Mouse (Mus musculus) Patski (cell line): Measurements from ENCODE around the gene Agbl4. TPM values are rescaled to one million over a fixed set of nuclear protein-coding genes. Genes with fewer than 3 reads are reported as not detected.

Experiments
- ATAC-seq: fragments of 100-300 bp; one replicate; pipeline ENCODE4 v1.8.0; 2021
- CTCF ChIA-PET: fragments of 350-600 bp; sonication (Branson Sonifier 250); formaldehyde crosslinking; loops from one replicate; lab custom pipeline; 2022; ENCODE audit warnings: inconsistent platforms; lab: Charles Lee
- POLR2A ChIA-PET: fragments of 350-600 bp; sonication (Branson Sonifier 250); formaldehyde crosslinking; loops from one replicate; lab custom pipeline; 2022; ENCODE audit warnings: antibody characterized with exemption, inconsistent platforms; lab: Charles Lee
- DNase-seq: peaks from one replicate; pipeline ENCODE4 v3.0.0-alpha.2; 2011; ENCODE audit warnings: low read depth, low spot score
- H3K27me3 ChIP-seq: fragments of 371-371 bp; one replicate; pipeline ENCODE4 v1.5.1; 2021
- CTCF ChIP-seq: fragments of 100-300 bp; IDR thresholded peaks from one replicate; pipeline ENCODE4 v1.5.1; 2021
- in situ Hi-C: fragments of 300-500 bp; cut with MboI; formaldehyde crosslinking; loops from 3 replicates; pipeline ENCODE4 v1.11.1; 2018; ENCODE audit warnings: low pct_unique_long_range_greater_than_20kb, mixed read lengths
- polyA plus RNA-seq: library from polyadenylated mRNA; unstranded; gene quantifications from one replicate; pipeline ENCODE4 v1.2.3, GENCODE M21; 2021

The Agbl4 gene
- polyA plus RNA-seq, 1 experiment from 2014 or later, result 0.27 TPM

DNA sequence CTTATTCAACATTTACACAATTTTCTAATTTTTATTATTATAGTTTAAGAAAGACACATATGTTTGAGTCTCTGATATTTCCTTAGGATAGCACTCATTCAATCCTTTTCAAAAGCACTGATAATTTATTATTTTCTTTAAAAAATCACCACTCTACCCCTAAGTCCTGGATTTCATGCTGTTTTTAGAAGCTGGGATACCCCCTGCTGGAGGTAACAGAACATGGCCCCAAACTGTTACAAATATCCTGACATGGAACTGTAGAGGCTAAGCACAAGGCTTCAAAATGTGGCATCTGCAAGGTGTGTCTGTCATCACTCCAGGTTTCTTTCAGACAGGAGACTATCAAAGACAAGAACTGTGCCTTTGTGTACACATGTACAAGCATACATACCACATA is 859.5 kb downstream of the Agbl4 start:
- ChIA-PET CTCF (no interaction called here), POLR2A (no interaction called here)
- no peak for TF ChIP-seq CTCF
- DNase-seq (no peak), ATAC-seq (no peak)
- H3K27me3 ChIP-seq, result no peaks in the 10 kb centered on the region
- in situ Hi-C loops, result no loop called here

DNA sequence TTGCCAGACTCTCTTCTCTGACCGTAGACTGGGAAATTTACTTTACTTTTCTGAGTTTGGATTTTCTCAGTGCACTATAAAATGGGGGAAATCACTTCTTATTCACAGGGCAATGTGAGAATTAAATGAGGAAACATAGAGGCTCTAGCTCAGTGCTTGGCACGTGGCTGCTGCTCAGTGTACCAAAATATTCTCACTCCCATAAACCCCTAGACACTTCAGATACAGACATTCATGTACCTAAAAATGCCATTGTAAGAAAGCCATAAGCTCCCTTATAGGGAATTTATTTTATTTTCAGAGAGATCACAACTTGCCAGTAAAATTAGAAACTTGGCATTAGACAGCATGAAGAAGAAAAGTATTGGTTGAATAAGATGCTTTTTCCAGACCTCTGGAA is 883.5 kb downstream of the Agbl4 start:
- POLR2A ChIA-PET, result no interaction called here
- no peak for TF ChIP-seq CTCF
- no peak for ATAC-seq
- CTCF ChIA-PET, result no interaction called here
- in situ Hi-C loops, result no loop called here
- no peak for DNase-seq
- no peaks in the 10 kb centered on the region for H3K27me3 ChIP-seq

GRCm38 (mm10) chr4:111281836-111282235 is 884.4 kb downstream of the Agbl4 start:
- CTCF ChIA-PET, result no interaction called here
- in situ Hi-C loops, result no loop called here
- DNase-seq (no peak), ATAC-seq (no peak)
- POLR2A ChIA-PET, result no interaction called here
- H3K27me3 ChIP-seq, result no peaks in the 10 kb centered on the region
- TF ChIP-seq CTCF, result no peak

DNA sequence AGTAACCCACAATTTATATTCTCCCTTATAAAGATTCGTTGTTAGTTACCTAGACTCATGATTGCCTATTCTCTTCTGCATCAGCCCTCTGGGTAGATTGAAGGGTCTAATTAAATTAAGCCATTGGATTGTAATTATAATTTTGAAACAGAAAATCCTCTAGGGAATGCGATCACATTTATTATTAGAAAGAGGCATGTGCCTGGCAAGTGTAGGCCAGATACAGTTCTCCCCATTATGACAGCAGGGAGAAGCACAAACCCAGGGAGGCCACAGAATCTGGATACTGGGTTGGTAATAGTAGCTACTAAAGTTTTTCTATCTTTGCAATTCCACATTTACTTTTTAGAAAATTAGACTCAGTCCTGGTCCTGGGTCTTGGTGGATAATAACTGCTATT is 887.2 kb downstream of the Agbl4 start:
- DNase-seq (no peak), ATAC-seq (no peak)
- no peak for TF ChIP-seq CTCF
- H3K27me3 ChIP-seq, result no peaks in the 10 kb centered on the region
- in situ Hi-C loops, result no loop called here
- ChIA-PET CTCF (no interaction called here), POLR2A (no interaction called here)

DNA sequence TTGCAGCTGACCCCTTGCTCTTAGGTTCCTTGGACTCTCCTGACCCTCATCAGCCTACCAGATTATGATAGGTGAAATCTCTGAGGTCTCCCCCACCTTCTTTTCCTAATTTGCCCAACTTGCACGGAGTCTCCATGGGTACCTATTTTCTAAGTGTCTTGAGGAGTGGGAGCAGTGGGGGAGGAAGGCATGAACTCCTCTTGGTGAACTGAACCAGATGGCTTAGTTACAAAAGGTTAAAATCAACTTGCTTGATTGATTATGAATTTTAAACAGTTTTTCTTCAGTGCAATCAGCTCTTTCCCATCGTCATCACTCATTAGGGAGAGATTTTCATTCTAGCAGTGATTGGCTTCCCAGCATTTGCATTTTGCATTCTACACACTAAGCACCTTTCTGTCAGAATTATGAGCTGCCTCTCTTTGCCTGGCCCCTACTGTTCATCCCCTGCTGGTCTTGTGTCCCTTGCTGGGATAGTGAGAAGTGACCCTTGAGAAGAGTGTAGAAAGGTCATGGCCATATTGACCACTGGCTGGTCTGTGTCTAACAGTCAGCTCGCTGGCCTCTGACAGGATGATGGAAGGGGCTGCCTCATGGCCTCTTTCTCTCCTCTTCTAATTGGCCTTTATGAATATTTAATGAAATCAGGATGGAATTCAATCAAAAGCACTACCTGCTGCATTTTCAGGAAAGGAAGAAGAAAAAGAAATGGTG is 897.2 kb downstream of the Agbl4 start:
- POLR2A ChIA-PET, result no interaction called here
- DNase-seq (no peak), ATAC-seq (no peak)
- no peaks in the 10 kb centered on the region for H3K27me3 ChIP-seq
- CTCF ChIA-PET, result no interaction called here
- in situ Hi-C loops, result no loop called here
- TF ChIP-seq CTCF, result no peak

DNA sequence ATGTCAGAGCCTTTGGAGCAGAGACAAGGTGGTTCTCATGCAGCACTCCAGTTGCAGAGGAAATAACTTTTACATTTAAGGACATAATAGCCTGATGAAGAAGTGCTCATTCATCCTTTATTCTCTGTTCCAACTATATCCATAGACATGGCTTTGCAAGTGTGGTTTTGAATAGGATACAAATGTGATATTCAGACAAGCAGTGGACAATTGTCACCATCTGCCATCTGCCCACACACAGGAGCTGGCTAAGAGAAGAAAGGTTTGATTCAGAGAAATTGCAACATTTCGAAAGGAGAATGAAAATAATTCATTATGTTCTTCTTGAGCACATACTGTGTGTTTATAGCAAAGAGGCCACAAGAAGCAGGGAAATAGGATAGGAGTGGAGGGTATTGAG is 909.1 kb downstream of the Agbl4 start:
- no peak for DNase-seq
- no peak for TF ChIP-seq CTCF
- in situ Hi-C loops, result loop anchor here (25.0 kb wide), 1 partner anchor 1269 kb away; no protein-coding TSS in a partner anchor
- no peak for ATAC-seq
- no peaks in the 10 kb centered on the region for H3K27me3 ChIP-seq
- ChIA-PET POLR2A (no interaction called here), CTCF (interaction anchor here (0.7 kb wide), 1 partner anchor 22 kb away, joined by 3 read pairs; no protein-coding TSS in a partner anchor)

GRCm38 (mm10) chr4:111307166-111307565 is 909.7 kb downstream of the Agbl4 start:
- no peak for TF ChIP-seq CTCF
- in situ Hi-C loops, result loop anchor here (25.0 kb wide), 1 partner anchor 1270 kb away; no protein-coding TSS in a partner anchor
- ChIA-PET POLR2A (interaction anchor here (0.6 kb wide), 1 partner anchor 1213 kb away, joined by 3 read pairs; no protein-coding TSS in a partner anchor), CTCF (no interaction called here)
- ATAC-seq, result no peak
- no peaks in the 10 kb centered on the region for H3K27me3 ChIP-seq
- DNase-seq, result no peak

GRCm38 (mm10) chr4:111307633-111308032 is 910.2 kb downstream of the Agbl4 start:
- H3K27me3 ChIP-seq, result no peaks in the 10 kb centered on the region
- CTCF ChIA-PET, result no interaction called here
- no peak for DNase-seq
- in situ Hi-C loops, result loop anchor here (25.0 kb wide), 1 partner anchor 1270 kb away; no protein-coding TSS in a partner anchor
- POLR2A ChIA-PET, result interaction anchor here (0.6 kb wide), 1 partner anchor 1214 kb away, joined by 3 read pairs; no protein-coding TSS in a partner anchor
- ATAC-seq, result no peak
- no peak for TF ChIP-seq CTCF

GRCm38 (mm10) chr4:111308572-111309288 is 911.3 kb downstream of the Agbl4 start:
- no peak for DNase-seq
- TF ChIP-seq CTCF, result peak; percentile 56

DNA sequence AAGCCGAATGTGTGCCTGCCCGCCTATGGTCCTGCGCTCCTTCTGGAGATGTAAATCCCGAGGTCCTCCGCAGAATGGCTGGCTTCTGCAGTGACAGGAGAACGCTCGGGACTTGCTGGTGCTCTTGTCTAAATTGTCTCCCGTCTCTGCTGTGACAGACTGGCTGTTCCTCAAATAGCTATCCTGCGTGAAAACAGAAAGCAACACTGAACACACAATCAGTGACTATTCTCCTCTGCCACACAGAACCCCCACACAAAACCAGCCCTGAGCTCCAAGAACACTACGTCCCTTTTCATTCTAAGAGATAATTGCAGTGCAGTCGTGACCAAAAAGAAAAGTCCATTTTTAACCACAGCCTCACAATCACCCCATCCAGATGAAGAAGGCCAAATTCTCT is 929.6 kb downstream of the Agbl4 start:
- DNase-seq (no peak), ATAC-seq (no peak)
- in situ Hi-C loops, result loop anchor here (5.0 kb wide), 2 partner anchors 90 to 165 kb away; partner anchors contain the start of gene Bend5
- CTCF ChIA-PET, result interaction anchor here (1.0 to 1.6 kb wide), 5 partner anchors 11 to 297 kb away, joined by 3 to 8 read pairs (median 3); no protein-coding TSS in a partner anchor
- peaks cover 4% of the 10 kb centered on the region for H3K27me3 ChIP-seq
- POLR2A ChIA-PET, result no interaction called here
- no peak for TF ChIP-seq CTCF

More at GRCm38 (mm10) chr4:111308572-111309288, 911.3 kb downstream of the Agbl4 start:
- in situ Hi-C loops, result loop anchor here (25.0 kb wide), 1 partner anchor 1271 kb away; no protein-coding TSS in a partner anchor
- ChIA-PET CTCF (no interaction called here), POLR2A (interaction anchor here (0.7 kb wide), 1 partner anchor 328 kb away, joined by 4 read pairs; no protein-coding TSS in a partner anchor)
- no peak for ATAC-seq
- H3K27me3 ChIP-seq, result no peaks in the 10 kb centered on the region
